11 mouse cellular contexts compared by ENCODE assay signal in genomic region chr10:103029132-103029729, GRCm38 (mm10). TPM values are rescaled to one million over a fixed set of nuclear protein-coding genes. Genes with fewer than 3 reads are reported as not detected.
DNase-seq lines count a peak whose midpoint lies in the region; ATAC-seq and TF ChIP-seq lines count a peak whose summit lies in the region.
"Had no signal": no experiment of that assay in that cellular context is flagged by ENCODE, and none has a peak within 500 bp of the region (broad histone marks: within the 10 kb centered on the region; RNA-seq: fewer than 3 reads in every experiment).

No protein-coding gene starts in this region.

- no peaks in the 10 kb centered on the region for H3K36me3 ChIP-seq in kidney, postnatal 0 days (ENCODE audit: insufficient read depth, low read length)
- H3K36me3 ChIP-seq in embryonic facial prominence, embryonic 15.5 days = no peaks in the 10 kb centered on the region
- H3K36me3 ChIP-seq in midbrain, embryonic 12.5 days = no peaks in the 10 kb centered on the region
- H3K36me3 ChIP-seq: liver, embryonic 13.5 days had no signal

- no peak for TF ChIP-seq CTCF in kidney, postnatal 0 days (IDR thresholded peaks at IDR 0.05; ENCODE audit: low read depth)

- H3K4me1 ChIP-seq in kidney, postnatal 0 days (replicated peaks; ENCODE audit: insufficient read depth, low read length) = no peaks in the 10 kb centered on the region
- H3K4me1 ChIP-seq in embryonic facial prominence, embryonic 15.5 days = peaks cover 11% of the 10 kb centered on the region; the same call in 1 of the 2 replicates
- peaks cover 20% of the 10 kb centered on the region for H3K4me1 ChIP-seq in midbrain, embryonic 12.5 days

- WGBS in kidney, postnatal 0 days = 3% methylated on average over 23 of the region's 23 CpGs
- WGBS in embryonic facial prominence, embryonic 15.5 days = 2% methylated on average over 23 of the region's 23 CpGs
- under 1% methylated on average over 23 of the region's 23 CpGs for WGBS in midbrain, embryonic 12.5 days

- peak overlapping the region; percentile 14; the same call in 1 of the 2 replicates for H3K27ac ChIP-seq in kidney, postnatal 0 days
- H3K27ac ChIP-seq in embryonic facial prominence, embryonic 15.5 days (replicated peaks) = peak overlapping the region; percentile 93
- no peak overlapping the region for H3K27ac ChIP-seq in midbrain, embryonic 12.5 days (replicated peaks)
- H3K27ac ChIP-seq: liver, embryonic 13.5 days had no signal

- peak overlapping the region; percentile 34 for H3K4me3 ChIP-seq in kidney, postnatal 0 days (replicated peaks; ENCODE audit: low read depth, low read length)
- H3K4me3 ChIP-seq in embryonic facial prominence, embryonic 15.5 days (replicated peaks) = peak overlapping the region; percentile 54
- peak overlapping the region; percentile 38; the same call in 1 of the 2 replicates for H3K4me3 ChIP-seq in midbrain, embryonic 12.5 days

- H3K9me3 ChIP-seq in kidney, postnatal 0 days (replicated peaks; ENCODE audit: low read length) = no peaks in the 10 kb centered on the region
- no peaks in the 10 kb centered on the region for H3K9me3 ChIP-seq in embryonic facial prominence, embryonic 15.5 days (replicated peaks)
- no peaks in the 10 kb centered on the region for H3K9me3 ChIP-seq in midbrain, embryonic 12.5 days
- H3K9me3 ChIP-seq: liver, embryonic 13.5 days had no signal

- peaks cover 53% of the 10 kb centered on the region for H3K27me3 ChIP-seq in kidney, postnatal 0 days (ENCODE audit: insufficient read depth, low read length)
- peaks cover 36% of the 10 kb centered on the region for H3K27me3 ChIP-seq in embryonic facial prominence, embryonic 15.5 days
- H3K27me3 ChIP-seq in midbrain, embryonic 12.5 days = peaks cover 63% of the 10 kb centered on the region

- peak overlapping the region; percentile 47; the same call in 1 of the 2 replicates for H3K9ac ChIP-seq in kidney, postnatal 0 days (ENCODE audit: low read depth, low read length)
- H3K9ac ChIP-seq in embryonic facial prominence, embryonic 15.5 days = peak overlapping the region; percentile 47; the same call in 1 of the 2 replicates
- H3K9ac ChIP-seq in midbrain, embryonic 12.5 days (replicated peaks) = no peak overlapping the region
- H3K9ac ChIP-seq: liver, embryonic 13.5 days had no signal

- DNase-seq in embryo, embryonic 10 days (ENCODE audit: low spot score) = peak; percentile 50
- no peak for DNase-seq in embryo, embryonic 9.5 days (ENCODE audit: extremely low spot score)
- peak; percentile 59 for DNase-seq in kidney, postnatal 0 days (ENCODE audit: low spot score)
- DNase-seq in kidney, adult 9 months = no peak
- DNase-seq in thymus, postnatal 25 days = no peak
- DNase-seq: cerebellum, adult 9-11 months; liver, embryonic 13.5 days had no signal

- H3K4me2 ChIP-seq in kidney, postnatal 0 days (ENCODE audit: low read length) = peak overlapping the region; percentile 55
- H3K4me2 ChIP-seq in embryonic facial prominence, embryonic 15.5 days (replicated peaks) = peak overlapping the region; percentile 46
- H3K4me2 ChIP-seq in midbrain, embryonic 12.5 days (replicated peaks) = peak overlapping the region; percentile 55

- ATAC-seq in kidney, postnatal 0 days (replicated peaks; ENCODE audit: low FRiP score, low read depth) = no peak; the same call in 1 of the 2 replicates
- no peak for ATAC-seq in embryonic facial prominence, embryonic 15.5 days (ENCODE audit: insufficient number of reproducible peaks, low FRiP score, low TSS enrichment, low read depth)
- ATAC-seq in midbrain, embryonic 12.5 days (ENCODE audit: low FRiP score, low read depth) = no peak
- ATAC-seq in erythroid progenitor cell, adult 5-6 weeks (replicated peaks; ENCODE audit: low FRiP score, poor library complexity, severe bottlenecking) = no peak

RNA-seq across cellular contexts. Expression of gene Alx1, which starts 0.8 kb away (rescaled TPM):
- 40.9 and 41.2 TPM in 2 replicates for polyA plus RNA-seq in kidney, postnatal 0 days (2015; fragmentation: Nextera tagmentation; extraction: Ambion mirVana)
- 101 and 118 TPM in 2 replicates for polyA plus RNA-seq in embryonic facial prominence, embryonic 15.5 days (2015; fragmentation: Nextera tagmentation; extraction: Ambion mirVana)
- polyA plus RNA-seq in midbrain, embryonic 12.5 days (2016; fragmentation: Nextera tagmentation; extraction: Ambion mirVana) = 4.6 and 12.5 TPM in 2 replicates
- not detected in 2 replicates for total RNA-seq in erythroid progenitor cell, adult 5-6 weeks (2015; ENCODE audit: low replicate concordance)
- total RNA-seq in erythroid progenitor cell, adult 5-6 weeks (2017; ENCODE audit: low replicate concordance) = not detected in 2 replicates
- total RNA-seq: hematopoietic stem cell, adult 5-6 weeks had no signal

Comparison
In these comparisons a context has a peak if more than half of its experiments do, and no peak if none do; other contexts are left out.
1. DNase-seq: peak in embryo, embryonic 10 days (single experiment) and kidney, postnatal 0 days (single experiment); none in embryo, embryonic 9.5 days (single experiment), kidney, adult 9 months (single experiment) and thymus, postnatal 25 days (single experiment).
2. Peak in every context shown above with its lines, with median percentiles within 50 percentile points of each other: H3K4me2 ChIP-seq and H3K4me3 ChIP-seq.